Mouse (Mus musculus) kidney, adult 2 months (tissue): ENCODE measurements at regions not wholly inside any gene's neighbourhood (a gene's known extent, or its start where the extent isn't known, plus 50 kb on each side); places are given as distances from the start of the nearest gene placed in this dataset.

Source experiments
- CTCF ChIP-seq: fragments of 200-500 bp; conservative IDR thresholded peaks from 2 replicates; pipeline ENCODE4 v1.5.1; 2011; ENCODE audit warnings: low read depth, mild to moderate bottlenecking, control low read depth, low read length, moderate library complexity, mixed read lengths; ENCODE audit not compliant: insufficient read depth, insufficient read length
- POLR2A ChIP-seq: fragments of 200-500 bp; IDR thresholded peaks from one replicate; pipeline ENCODE4 v1.6.1; 2011; ENCODE audit warnings: low read depth, low read length, control low read depth

- TF ChIP-seq POLR2A = no peak
- TF ChIP-seq CTCF = no peak
These were observed 66.6 kb upstream of the Gli2 start for GRCm38 (mm10) chr1:119119863-119120569.
